Mouse (Mus musculus): ENCODE measurements at regions not wholly inside any gene's neighbourhood (a gene's known extent, or its start where the extent isn't known, plus 50 kb on each side); places are given as distances from the start of the nearest gene placed in this dataset.

DNA sequence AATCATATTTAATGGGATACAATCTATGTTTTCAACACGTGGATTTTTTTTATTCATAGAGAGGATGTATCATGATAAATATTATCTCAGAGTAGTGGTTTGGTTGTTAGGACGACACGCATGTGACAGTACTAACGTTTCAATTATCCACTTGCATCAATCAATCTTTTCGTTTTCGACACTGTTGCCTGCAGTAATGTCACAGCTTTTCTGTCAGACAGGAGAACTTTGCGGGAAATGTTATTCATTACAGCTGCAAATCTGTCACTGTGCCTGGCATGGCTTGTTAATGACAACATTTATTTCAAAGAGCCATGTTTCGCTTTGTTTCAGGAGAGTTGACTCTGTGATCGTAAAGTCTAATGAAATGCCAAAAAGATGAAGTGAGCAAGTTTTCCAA is 388.7 kb downstream of the Frk start:
- Histone ChIP-seq H3K27ac (no peak overlapping the region), H3K4me3 (no peak overlapping the region)
- no peak for TF ChIP-seq CTCF (IDR thresholded peaks at IDR 0.05)
- intact Hi-C loops (cut with DNase I), result no loop called here
- no peak for DNase-seq

DNA sequence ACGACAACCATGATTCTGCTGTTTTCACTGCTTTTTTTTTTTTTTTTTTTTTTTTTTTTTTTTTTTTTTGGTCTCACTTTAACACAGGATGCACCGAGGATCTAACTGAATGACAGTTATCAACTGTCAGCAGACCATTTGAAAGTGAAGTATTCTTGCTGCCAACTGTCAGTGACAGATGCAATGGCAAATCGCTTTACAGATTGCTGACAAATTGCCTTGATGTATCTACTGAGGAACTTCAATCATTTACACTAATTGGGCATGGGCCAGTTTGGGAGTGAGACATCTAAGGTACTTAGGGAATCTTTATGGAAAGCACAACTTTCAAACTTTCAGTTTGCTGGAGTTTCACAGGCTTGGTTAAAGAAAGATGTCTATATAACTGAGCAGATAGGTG is 395.3 kb downstream of the Frk start:
- H3K27ac ChIP-seq, result no peak overlapping the region
- H3K4me3 ChIP-seq, result no peak overlapping the region
- TF ChIP-seq CTCF (IDR thresholded peaks at IDR 0.05), result no peak
- no peak for DNase-seq
- intact Hi-C loops (cut with DNase I), result no loop called here

DNA sequence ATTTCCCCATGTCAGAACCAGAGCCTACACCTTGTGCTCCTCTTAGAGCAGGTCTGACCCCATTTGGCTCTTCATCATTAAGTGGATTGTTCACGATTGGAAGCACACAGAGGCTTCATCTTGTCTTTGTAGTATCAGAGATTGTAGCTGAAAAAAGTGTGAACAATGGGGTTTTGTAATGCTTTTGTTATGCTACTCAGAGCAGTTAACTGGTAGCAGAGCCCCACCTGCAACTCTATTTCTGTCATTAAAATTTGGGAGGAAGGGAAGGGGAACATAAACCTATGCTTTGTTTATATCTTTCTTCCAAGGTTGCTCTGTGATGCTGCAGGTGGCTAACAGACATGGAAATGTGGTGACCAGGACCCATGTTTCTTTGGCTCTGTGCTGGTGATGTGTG is 404.4 kb downstream of the Frk start:
- H3K27ac ChIP-seq, result no peak overlapping the region
- DNase-seq, result no peak
- H3K4me3 ChIP-seq, result no peak overlapping the region
- intact Hi-C loops (cut with DNase I), result no loop called here
- no peak for TF ChIP-seq CTCF (IDR thresholded peaks at IDR 0.05)

DNA sequence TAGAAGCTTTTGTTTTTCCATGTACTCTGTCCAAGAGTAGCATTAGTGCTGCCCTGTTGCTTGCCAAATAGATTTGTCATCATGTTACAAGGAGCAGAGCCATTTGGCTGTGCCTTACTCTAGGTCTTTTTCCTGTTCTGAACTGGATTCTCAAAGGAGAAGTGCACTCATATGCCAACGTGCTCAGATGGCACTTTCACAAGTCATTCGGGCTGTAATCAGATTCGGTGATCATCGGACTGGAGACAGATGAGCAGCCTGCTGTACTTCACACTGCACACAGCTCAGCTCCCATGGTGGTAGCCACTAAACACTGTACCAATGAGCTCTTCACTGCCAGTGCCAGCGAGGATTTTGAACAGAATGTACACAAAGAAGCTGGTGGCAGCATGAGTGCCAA is 421.1 kb downstream of the Frk start:
- DNase-seq, result peak; percentile 48
- Histone ChIP-seq H3K4me3 (no peak overlapping the region), H3K27ac (peak overlapping the region; percentile 80)
- no peak for TF ChIP-seq CTCF (IDR thresholded peaks at IDR 0.05)
- intact Hi-C loops (cut with DNase I), result no loop called here

DNA sequence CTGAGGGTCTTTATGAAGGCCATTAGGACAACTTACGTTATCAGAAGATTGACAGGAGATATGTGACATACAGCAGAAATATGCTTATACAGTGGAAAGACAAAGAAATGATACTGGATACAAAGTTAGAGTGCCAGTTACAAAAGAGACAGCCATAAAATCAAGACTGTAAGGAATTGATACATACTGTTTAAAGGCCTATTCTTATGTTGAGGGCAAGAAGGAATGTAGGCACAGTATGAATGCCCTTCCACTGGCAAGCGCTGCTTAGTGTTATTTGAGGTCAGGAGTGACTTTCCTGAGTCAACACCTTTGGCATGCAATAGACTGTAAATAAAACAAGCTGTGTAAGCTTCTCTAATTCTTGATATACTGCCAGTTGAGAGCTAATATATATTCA is 421.5 kb downstream of the Frk start:
- Histone ChIP-seq H3K27ac (peak overlapping the region; percentile 80), H3K4me3 (no peak overlapping the region)
- TF ChIP-seq CTCF (IDR thresholded peaks at IDR 0.05), result no peak
- DNase-seq, result peak; percentile 16
- intact Hi-C loops (cut with DNase I), result no loop called here

DNA sequence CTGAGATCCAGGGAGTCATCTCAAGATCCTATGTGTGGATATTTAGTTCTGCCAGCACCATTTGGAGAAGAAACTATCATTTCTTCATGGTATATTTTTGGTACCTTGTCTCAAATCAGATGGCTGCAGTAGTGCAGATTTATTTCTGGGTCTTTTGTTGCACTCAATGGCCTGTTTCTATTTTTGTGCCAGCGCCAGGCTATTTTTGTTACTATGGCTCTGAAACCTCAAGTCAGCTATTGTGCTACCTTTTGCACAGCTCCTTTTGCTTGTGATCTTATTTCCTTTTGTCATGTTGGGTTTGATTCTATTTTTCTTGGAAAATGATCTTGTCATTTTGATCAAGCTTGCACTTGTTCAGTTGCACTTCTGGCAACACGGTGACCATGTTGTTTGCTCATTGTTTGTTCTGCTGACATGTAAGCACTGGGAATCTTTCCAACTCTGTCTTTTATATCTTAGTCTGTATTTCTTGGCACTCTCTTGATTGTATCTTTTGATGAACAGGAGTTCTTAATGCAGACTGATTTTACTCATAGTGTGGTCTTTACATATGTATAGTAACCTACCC is 429.0 kb downstream of the Frk start:
- no peak overlapping the region for H3K27ac ChIP-seq
- intact Hi-C loops (cut with DNase I), result no loop called here
- no peak overlapping the region for H3K4me3 ChIP-seq
- no peak for DNase-seq
- TF ChIP-seq CTCF (IDR thresholded peaks at IDR 0.05), result no peak

Data from gastrocnemius, adult 2 months (tissue).